Mouse (Mus musculus) C2C12 (cell line): ENCODE measurements around the gene Mmp19. TPM values are rescaled to one million over a fixed set of nuclear protein-coding genes. Genes with fewer than 3 reads are reported as not detected.

Source experiments
- H3K27me3 ChIP-seq: one replicate; pipeline ENCODE4 v1.6.1; 2011; ENCODE audit not compliant: control insufficient read depth, insufficient read depth, insufficient read length
- H3K36me3 ChIP-seq: one replicate; pipeline ENCODE4 v1.6.1; 2011; ENCODE audit not compliant: control insufficient read depth, insufficient read depth
- H3K4me3 ChIP-seq: one replicate; pipeline ENCODE4 v1.5.1; 2011; ENCODE audit warnings: mild to moderate bottlenecking, control low read depth; ENCODE audit not compliant: poor library complexity, insufficient read depth, severe bottlenecking
- H3K79me2 ChIP-seq: one replicate; pipeline ENCODE4 v1.6.1; 2011; ENCODE audit not compliant: control insufficient read depth, insufficient read depth
- H3K79me3 ChIP-seq: one replicate; pipeline ENCODE4 v1.6.1; 2011; ENCODE audit warnings: low read depth, control low read depth
- H3ac ChIP-seq: one replicate; pipeline ENCODE3; 2011; ENCODE audit warnings: low read depth; ENCODE audit not compliant: control insufficient read depth, insufficient read length
- CEBPB ChIP-seq: IDR thresholded peaks from one replicate; pipeline ENCODE4 v1.6.1; 2011; ENCODE audit warnings: low read depth, mild to moderate bottlenecking, control low read depth, moderate library complexity
- CTCF ChIP-seq: IDR thresholded peaks from one replicate; pipeline ENCODE4 v1.5.1; 2011; ENCODE audit not compliant: control insufficient read depth, insufficient read depth, insufficient read length
- FOSL1 ChIP-seq: IDR thresholded peaks from one replicate; pipeline ENCODE4 v1.8.0; 2011; ENCODE audit warnings: mild to moderate bottlenecking, low read length; ENCODE audit not compliant: poor library complexity, insufficient read depth, severe bottlenecking
- MAX ChIP-seq: IDR thresholded peaks from one replicate; pipeline ENCODE4 v1.6.1; 2011; ENCODE audit warnings: mild to moderate bottlenecking, control low read depth
- MYOD1 ChIP-seq: IDR thresholded peaks from one replicate; pipeline ENCODE4 v1.6.1; 2011; ENCODE audit warnings: low read depth; ENCODE audit not compliant: control insufficient read depth, insufficient read length
- MYOG ChIP-seq: IDR thresholded peaks from one replicate; pipeline ENCODE4 v1.6.1; 2011; ENCODE audit not compliant: control insufficient read depth, insufficient read length; ENCODE audit errors: extremely low read depth
- USF1 ChIP-seq: IDR thresholded peaks from one replicate; pipeline ENCODE4 v1.6.1; 2011; ENCODE audit warnings: low read depth, mild to moderate bottlenecking, control low read depth, moderate library complexity
- polyA plus RNA-seq: library from polyadenylated mRNA; unstranded; fragments of >200 nt; fragmentation: generic; extraction: Trizol; gene quantifications from one replicate; pipeline ENCODE4 v1.2.1, GENCODE M21; 2012; ENCODE audit warnings: missing spikeins

Gene Mmp19
- polyA plus RNA-seq, 1 experiment = 1.7 TPM

GRCm38 (mm10) chr10:128801981-128802495 lies 11.3 kb downstream of the Mmp19 start:
- H3K27me3 ChIP-seq = no peaks in the 10 kb centered on the region
- TF ChIP-seq USF1 (no peak), MYOG (no peak), FOSL1 (no peak), CTCF (no peak), CEBPB (no peak), MYOD1 (no peak), MAX (no peak)
- no peak overlapping the region for H3K4me3 ChIP-seq

GRCm38 (mm10) chr10:128802956-128803355 lies 12.2 kb downstream of the Mmp19 start:
- Histone ChIP-seq H3K79me3 (peaks cover 26% of the 10 kb centered on the region), H3K4me3 (peak overlapping the region; percentile 86), H3K36me3 (peaks cover 35% of the 10 kb centered on the region), H3ac (peak overlapping the region; percentile 8), H3K79me2 (peaks cover 44% of the 10 kb centered on the region), H3K27me3 (no peaks in the 10 kb centered on the region)
- TF ChIP-seq CEBPB (no peak), MYOG (no peak), MYOD1 (no peak), MAX (no peak), CTCF (no peak), USF1 (no peak), FOSL1 (no peak)

More at GRCm38 (mm10) chr10:128801981-128802495, 11.3 kb downstream of the Mmp19 start:
- H3K79me2 ChIP-seq = peaks cover 34% of the 10 kb centered on the region
- H3K36me3 ChIP-seq = peaks cover 26% of the 10 kb centered on the region
- no peak overlapping the region for H3ac ChIP-seq
- peaks cover 17% of the 10 kb centered on the region for H3K79me3 ChIP-seq

- no peak for TF ChIP-seq FOSL1
- TF ChIP-seq MAX = no peak
- no peak for TF ChIP-seq USF1
- TF ChIP-seq CEBPB = no peak
- no peak for TF ChIP-seq MYOG
- TF ChIP-seq MYOD1 = peak; percentile 11
- Histone ChIP-seq H3K79me2 (peaks cover 48% of the 10 kb centered on the region), H3K79me3 (peaks cover 29% of the 10 kb centered on the region), H3K4me3 (peak overlapping the region; percentile 86), H3K27me3 (no peaks in the 10 kb centered on the region), H3ac (peak overlapping the region; percentile 62), H3K36me3 (peaks cover 38% of the 10 kb centered on the region)
Observed at GRCm38 (mm10) chr10:128803361-128803760, 12.7 kb downstream of the Mmp19 start.

DNA sequence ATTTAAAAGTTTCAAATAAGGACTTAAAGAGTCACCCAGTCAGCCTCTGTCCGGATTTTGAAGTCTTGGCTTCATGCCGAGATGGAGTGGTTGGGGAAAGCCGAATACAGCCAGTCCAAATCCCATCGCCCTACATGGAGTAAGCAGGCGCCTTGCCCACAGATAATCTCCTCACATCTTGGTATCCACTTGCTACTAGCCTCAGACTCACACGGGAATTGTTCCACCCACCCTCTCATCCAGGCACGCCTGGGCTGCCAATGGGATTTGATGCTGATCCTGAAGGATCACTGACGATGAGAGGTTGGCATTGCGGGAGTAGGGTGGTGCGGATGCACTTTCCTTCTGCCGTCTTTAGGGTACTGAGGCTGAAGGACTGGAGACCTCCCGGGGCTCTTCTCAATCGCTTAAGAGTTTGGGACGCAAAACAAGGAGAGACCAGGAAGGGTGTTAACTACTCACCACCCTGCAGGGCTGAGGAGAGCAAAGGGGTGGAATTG lies 13.1 kb downstream of the Mmp19 start, which contains the start of gene Dnajc14:
Gene Dnajc14, plus strand, starts transcription at position 292 of the 500 bp plus-strand sequence.
- TF ChIP-seq MYOD1 = no peak
- TF ChIP-seq MAX = peak; percentile 38

GRCm38 (mm10) chr10:128804271-128805091 lies 13.8 kb downstream of the Mmp19 start, which contains the start of gene Tmem198b:
Gene Tmem198b (minus strand): TSS chr10:128804370.
- Histone ChIP-seq H3K27me3 (no peaks in the 10 kb centered on the region), H3K79me3 (peaks cover 39% of the 10 kb centered on the region), H3K79me2 (peaks cover 59% of the 10 kb centered on the region), H3K36me3 (peaks cover 41% of the 10 kb centered on the region), H3K4me3 (peak within 1 kb of the TSS; percentile 86), H3ac (peak within 1 kb of the TSS; percentile 89)
- no peak for TF ChIP-seq MAX
- TF ChIP-seq USF1 = no peak
- no peak for TF ChIP-seq MYOD1
- TF ChIP-seq FOSL1 = no peak
- TF ChIP-seq CTCF = no peak
- TF ChIP-seq MYOG = no peak
- no peak for TF ChIP-seq CEBPB

More for the DNA sequence above, 13.1 kb downstream of the Mmp19 start, which contains the start of gene Dnajc14:
- peak within 1 kb of the TSS; percentile 86 for H3K4me3 ChIP-seq
- peaks cover 34% of the 10 kb centered on the region for H3K79me3 ChIP-seq
- H3ac ChIP-seq = peak within 1 kb of the TSS; percentile 89
- no peaks in the 10 kb centered on the region for H3K27me3 ChIP-seq
- H3K36me3 ChIP-seq = peaks cover 41% of the 10 kb centered on the region
- H3K79me2 ChIP-seq = peaks cover 52% of the 10 kb centered on the region
